Comparison of ENCODE assay signal across 8 mouse cellular contexts in genomic region chr13:74245214-74245898, GRCm38 (mm10). TPM values are rescaled to one million over a fixed set of nuclear protein-coding genes. Genes with fewer than 3 reads are reported as not detected.
DNase-seq lines count a peak whose midpoint lies in the region; ATAC-seq and TF ChIP-seq lines count a peak whose summit lies in the region.

No protein-coding gene starts in this region.

- no peak for TF ChIP-seq EP300 in liver, postnatal 0 days (IDR thresholded peaks at IDR 0.05; ENCODE audit: low read depth)

- ATAC-seq in forebrain, embryonic 16.5 days = peak; percentile 99
- ATAC-seq in liver, postnatal 0 days = no peak
- no peak for ATAC-seq in megakaryocyte-erythroid progenitor cell, adult 5-6 weeks (replicated peaks; ENCODE audit: low FRiP score, low TSS enrichment, poor library complexity, severe bottlenecking)

- intact Hi-C loops in heart, postnatal 10 days (cut with DNase I) = loop anchor here (5.0 kb wide), 1 partner anchor 38 kb away; the partner anchor contains the start of gene Exoc3

- no peak overlapping the region; the same call in 1 of the 2 replicates for H3K9ac ChIP-seq in forebrain, embryonic 16.5 days (replicated peaks; ENCODE audit: low read depth, low read length)
- H3K9ac ChIP-seq in liver, postnatal 0 days (replicated peaks) = no peak overlapping the region

- peaks cover 9% of the 10 kb centered on the region for H3K4me1 ChIP-seq in forebrain, embryonic 16.5 days (replicated peaks; ENCODE audit: control insufficient read depth, insufficient read depth, low read length)
- H3K4me1 ChIP-seq in liver, postnatal 0 days (ENCODE audit: insufficient read depth) = peaks cover 3% of the 10 kb centered on the region; the same call in 1 of the 2 replicates

- H3K36me3 ChIP-seq in forebrain, embryonic 16.5 days (ENCODE audit: control insufficient read depth, insufficient read depth) = no peaks in the 10 kb centered on the region
- H3K36me3 ChIP-seq in liver, postnatal 0 days (replicated peaks; ENCODE audit: insufficient read depth, low read length) = no peaks in the 10 kb centered on the region

- no peaks in the 10 kb centered on the region for H3K27me3 ChIP-seq in forebrain, embryonic 16.5 days (replicated peaks; ENCODE audit: control insufficient read depth, insufficient read depth, low read length)
- no peaks in the 10 kb centered on the region for H3K27me3 ChIP-seq in liver, postnatal 0 days (ENCODE audit: insufficient read depth, low read length)

- WGBS in forebrain, embryonic 16.5 days = 22% methylated on average over 17 of the region's 17 CpGs
- 38% methylated on average over 17 of the region's 17 CpGs for WGBS in liver, postnatal 0 days (ENCODE audit: insufficient replicate concordance)

- no peak overlapping the region for H3K27ac ChIP-seq in forebrain, embryonic 16.5 days (ENCODE audit: low read length)
- H3K27ac ChIP-seq in liver, postnatal 0 days (ENCODE audit: low read depth) = no peak overlapping the region

- H3K4me3 ChIP-seq in forebrain, embryonic 16.5 days (replicated peaks; ENCODE audit: low read length) = no peak overlapping the region
- H3K4me3 ChIP-seq in liver, postnatal 0 days (ENCODE audit: low read depth, low read length) = no peak overlapping the region

- peak; percentile 68 for DNase-seq in urinary bladder, postnatal 14 days (ENCODE audit: low spot score)
- no peak for DNase-seq in urinary bladder, postnatal 10 days (ENCODE audit: low spot score)
- peak; percentile 82 to 85 for DNase-seq in heart, postnatal 10 days
- DNase-seq in kidney, postnatal 36 days = peak; percentile 67 to 72
- DNase-seq in liver, postnatal 0 days = peak; percentile 37
- peak; percentile 79 for DNase-seq in ovary, adult 18-20 months (ENCODE audit: low spot score)

- TF ChIP-seq CTCF in liver, postnatal 0 days (IDR thresholded peaks at IDR 0.05; ENCODE audit: low read depth) = no peak

- H3K4me2 ChIP-seq in forebrain, embryonic 16.5 days (ENCODE audit: low read length) = peak overlapping the region; percentile 42
- no peak overlapping the region for H3K4me2 ChIP-seq in liver, postnatal 0 days (ENCODE audit: low read depth, low read length)

- H3K9me3 ChIP-seq in forebrain, embryonic 16.5 days (ENCODE audit: control insufficient read depth, low read length) = no peaks in the 10 kb centered on the region
- H3K9me3 ChIP-seq in liver, postnatal 0 days (ENCODE audit: low read length) = no peaks in the 10 kb centered on the region

RNA-seq across cellular contexts. Expression of gene Exoc3, which starts 36.8 kb away (rescaled TPM):
- polyA plus RNA-seq in forebrain, embryonic 16.5 days (2015; fragmentation: Nextera tagmentation; extraction: Ambion mirVana) = 107 and 118 TPM in 2 replicates
- total RNA-seq in heart, postnatal 10 days (2021) = 10 to 100 TPM; 54.4 to 57.3 TPM
- 15.7 and 19.6 TPM in 2 replicates for polyA plus RNA-seq in liver, postnatal 0 days (2015; fragmentation: Nextera tagmentation; extraction: Ambion mirVana)
- total RNA-seq in megakaryocyte-erythroid progenitor cell, adult 5-6 weeks (2014; fragmentation: Nextera tagmentation) = 31.8 and 34.2 TPM in 2 replicates
- 30.3 and 38.6 TPM in 2 replicates for total RNA-seq in megakaryocyte-erythroid progenitor cell, adult 5-6 weeks (2017)

RNA-seq across cellular contexts. Expression of gene Ahrr, which starts 46.8 kb away (rescaled TPM):
- polyA plus RNA-seq in forebrain, embryonic 16.5 days (2015; fragmentation: Nextera tagmentation; extraction: Ambion mirVana) = 1.2 and 1.4 TPM in 2 replicates
- total RNA-seq in heart, postnatal 10 days (2021) = 1 to 10 TPM in 1 of 2 experiments, under 1 TPM in 1; 0.98 to 1.6 TPM
- polyA plus RNA-seq in liver, postnatal 0 days (2015; fragmentation: Nextera tagmentation; extraction: Ambion mirVana) = 0.21 and 0.36 TPM in 2 replicates
- not detected in 2 replicates for total RNA-seq in megakaryocyte-erythroid progenitor cell, adult 5-6 weeks (2014; fragmentation: Nextera tagmentation)
- 0.80 TPM in 1 of 2 replicates, not detected in the other for total RNA-seq in megakaryocyte-erythroid progenitor cell, adult 5-6 weeks (2017)
